Mouse (Mus musculus): Measurements from ENCODE around the gene Cd151. TPM values are rescaled to one million over a fixed set of nuclear protein-coding genes. Genes with fewer than 3 reads are reported as not detected.
A peak's percentile ranks its signal among the peaks of the same experiment; 100 is the strongest.

Gene Cd151
- total and polyA plus RNA-seq, 2 experiments = 51.9 to 103 TPM

GRCm38 (mm10) chr7:141426948-141427730 lies 40.1 kb upstream of the Cd151 start:
- H3K79me2 ChIP-seq (ENCODE audit: control insufficient read depth, insufficient read depth, low read length) = no peaks in the 10 kb centered on the region
- 85% methylated on average over 12 of the region's 12 CpGs for WGBS

GRCm38 (mm10) chr7:141428701-141429100 lies 38.5 kb upstream of the Cd151 start:
- Histone ChIP-seq H3K27me3 (ENCODE audit: control insufficient read depth, insufficient read depth, low read length) (no peaks in the 10 kb centered on the region), H3K9ac (ENCODE audit: low read depth, low read length) (no peak overlapping the region), H3K4me3 (ENCODE audit: insufficient read depth, low read depth, low read length) (no peak overlapping the region), H3K27ac (replicated peaks; ENCODE audit: insufficient read depth, low read depth, low read length) (no peak overlapping the region), H3K4me1 (ENCODE audit: control insufficient read depth, insufficient read depth, low read length) (peaks cover 14% of the 10 kb centered on the region), H3K79me2 (ENCODE audit: control insufficient read depth, insufficient read depth, low read length) (no peaks in the 10 kb centered on the region), H3K36me3 (ENCODE audit: control insufficient read depth, insufficient read depth, low read length) (peaks cover 9% of the 10 kb centered on the region; the same call in 1 of the 2 replicates)
- no peak for DNase-seq (ENCODE audit: extremely low read depth, low read depth, low spot score)
- TF ChIP-seq POLR2A (IDR thresholded peaks at IDR 0.05; ENCODE audit: extremely low read depth, insufficient read depth, low read length) (no peak), CTCF (IDR thresholded peaks at IDR 0.05; ENCODE audit: low read depth, low read length) (no peak)
- 71% methylated on average over 5 of the region's 5 CpGs for WGBS

More at GRCm38 (mm10) chr7:141426948-141427730, 40.1 kb upstream of the Cd151 start:
- Histone ChIP-seq H3K27me3 (ENCODE audit: control insufficient read depth, insufficient read depth, low read length) (no peaks in the 10 kb centered on the region), H3K4me1 (ENCODE audit: control insufficient read depth, insufficient read depth, low read length) (peaks cover 13% of the 10 kb centered on the region), H3K27ac (replicated peaks; ENCODE audit: insufficient read depth, low read depth, low read length) (no peak overlapping the region), H3K36me3 (ENCODE audit: control insufficient read depth, insufficient read depth, low read length) (peaks cover 9% of the 10 kb centered on the region; the same call in 1 of the 2 replicates), H3K4me3 (ENCODE audit: insufficient read depth, low read depth, low read length) (no peak overlapping the region), H3K9ac (ENCODE audit: low read depth, low read length) (no peak overlapping the region)
- TF ChIP-seq POLR2A (IDR thresholded peaks at IDR 0.05; ENCODE audit: extremely low read depth, insufficient read depth, low read length) = no peak
- TF ChIP-seq CTCF (IDR thresholded peaks at IDR 0.05; ENCODE audit: low read depth, low read length) = no peak
- no peak for DNase-seq (ENCODE audit: extremely low read depth, low read depth, low spot score)

- 34% methylated on average over 19 of the region's 19 CpGs for WGBS
- peak; percentile 86 for DNase-seq (ENCODE audit: extremely low read depth, low read depth, low spot score)
- H3K4me3 ChIP-seq (ENCODE audit: insufficient read depth, low read depth, low read length) = no peak within 1 kb of the TSS
- H3K79me2 ChIP-seq (ENCODE audit: control insufficient read depth, insufficient read depth, low read length) = no peaks in the 10 kb centered on the region
- peaks cover 9% of the 10 kb centered on the region; the same call in 1 of the 2 replicates for H3K36me3 ChIP-seq (ENCODE audit: control insufficient read depth, insufficient read depth, low read length)
- no peak within 1 kb of the TSS for H3K27ac ChIP-seq (replicated peaks; ENCODE audit: insufficient read depth, low read depth, low read length)
- H3K9ac ChIP-seq (ENCODE audit: low read depth, low read length) = no peak within 1 kb of the TSS
- TF ChIP-seq POLR2A (IDR thresholded peaks at IDR 0.05; ENCODE audit: extremely low read depth, insufficient read depth, low read length) (no peak), CTCF (IDR thresholded peaks at IDR 0.05; ENCODE audit: low read depth, low read length) (no peak)
- H3K4me1 ChIP-seq (ENCODE audit: control insufficient read depth, insufficient read depth, low read length) = peaks cover 13% of the 10 kb centered on the region
- H3K27me3 ChIP-seq (ENCODE audit: control insufficient read depth, insufficient read depth, low read length) = no peaks in the 10 kb centered on the region
These were observed 37.9 kb upstream of the Cd151 start, which contains the start of gene Cend1 for GRCm38 (mm10) chr7:141429310-141429709. Cend1 (minus strand) TSS chr7:141429491.

GRCm38 (mm10) chr7:141429840-141430584 lies 37.2 kb upstream of the Cd151 start:
- TF ChIP-seq POLR2A (IDR thresholded peaks at IDR 0.05; ENCODE audit: extremely low read depth, insufficient read depth, low read length) (0 out of 2 replicates have a peak, but pooled peaks have one; percentile 10), CTCF (IDR thresholded peaks at IDR 0.05; ENCODE audit: low read depth, low read length) (no peak)
- no peak overlapping the region for H3K4me3 ChIP-seq (ENCODE audit: insufficient read depth, low read depth, low read length)
- 61% methylated on average over 9 of the region's 9 CpGs for WGBS
- no peaks in the 10 kb centered on the region; the same call in 1 of the 2 replicates for H3K79me2 ChIP-seq (ENCODE audit: control insufficient read depth, insufficient read depth, low read length)
- no peak overlapping the region for H3K9ac ChIP-seq (ENCODE audit: low read depth, low read length)
- H3K36me3 ChIP-seq (ENCODE audit: control insufficient read depth, insufficient read depth, low read length) = peaks cover 9% of the 10 kb centered on the region; the same call in 1 of the 2 replicates
- peaks cover 13% of the 10 kb centered on the region for H3K4me1 ChIP-seq (ENCODE audit: control insufficient read depth, insufficient read depth, low read length)
- no peak overlapping the region for H3K27ac ChIP-seq (replicated peaks; ENCODE audit: insufficient read depth, low read depth, low read length)
- DNase-seq (ENCODE audit: extremely low read depth, low read depth, low spot score) = peak; percentile 59
- H3K27me3 ChIP-seq (ENCODE audit: control insufficient read depth, insufficient read depth, low read length) = no peaks in the 10 kb centered on the region

- Histone ChIP-seq H3K4me1 (ENCODE audit: control insufficient read depth, insufficient read depth, low read length) (peaks cover 17% of the 10 kb centered on the region), H3K27ac (replicated peaks; ENCODE audit: insufficient read depth, low read depth, low read length) (no peak overlapping the region), H3K9ac (ENCODE audit: low read depth, low read length) (no peak overlapping the region), H3K79me2 (ENCODE audit: control insufficient read depth, insufficient read depth, low read length) (no peaks in the 10 kb centered on the region; the same call in 1 of the 2 replicates), H3K4me3 (ENCODE audit: insufficient read depth, low read depth, low read length) (no peak overlapping the region), H3K36me3 (ENCODE audit: control insufficient read depth, insufficient read depth, low read length) (peaks cover 9% of the 10 kb centered on the region; the same call in 1 of the 2 replicates), H3K27me3 (ENCODE audit: control insufficient read depth, insufficient read depth, low read length) (no peaks in the 10 kb centered on the region)
- no peak for DNase-seq (ENCODE audit: extremely low read depth, low read depth, low spot score)
- TF ChIP-seq CTCF (IDR thresholded peaks at IDR 0.05; ENCODE audit: low read depth, low read length) (no peak), POLR2A (IDR thresholded peaks at IDR 0.05; ENCODE audit: extremely low read depth, insufficient read depth, low read length) (no peak)
- WGBS = 90% methylated on average over 9 of the region's 9 CpGs
These were observed 36.5 kb upstream of the Cd151 start for GRCm38 (mm10) chr7:141430585-141431240.
